Mouse (Mus musculus) bone marrow macrophage, adult 2 months (primary cell): ENCODE results near the gene Bag5.

Experiments
- CTCF ChIP-seq: IDR thresholded peaks from 2 replicates; pipeline ENCODE4 v1.5.1; 2012; ENCODE audit warnings: low read depth, mild to moderate bottlenecking, low read length, moderate library complexity
- POLR2A ChIP-seq: IDR thresholded peaks from 2 replicates; pipeline ENCODE4 v1.6.1; 2012; ENCODE audit warnings: mild to moderate bottlenecking, low read depth, low read length, borderline replicate concordance

DNA sequence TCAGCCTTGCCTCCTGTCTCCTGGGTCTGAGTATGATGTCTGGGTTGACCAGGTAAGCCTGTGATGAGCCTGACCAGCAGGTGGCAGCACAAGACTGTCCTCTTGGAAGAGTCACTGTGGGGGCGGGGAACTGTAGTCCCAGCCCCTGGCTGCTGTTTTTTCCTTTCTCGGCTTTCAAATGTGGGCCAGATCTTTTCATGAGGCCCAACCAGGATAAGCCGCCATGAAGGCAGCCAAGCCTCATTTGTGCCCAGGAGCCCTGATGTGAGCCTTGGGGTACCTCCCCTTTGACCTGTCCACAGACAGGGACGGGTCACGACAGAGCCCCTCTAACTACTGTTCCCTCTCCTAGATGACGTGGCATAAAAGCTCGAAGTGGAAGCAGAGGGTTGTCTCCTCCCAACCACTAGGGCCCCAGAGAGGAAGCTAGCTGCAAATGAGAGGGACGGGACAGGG is 44.6 kb downstream of the Bag5 start:
- TF ChIP-seq POLR2A, result no peak
- TF ChIP-seq CTCF, result peak; percentile 74; the same call in 1 of the 2 replicates
